Mouse (Mus musculus) testis, postnatal 10 days (tissue): ENCODE results near the gene Grb2.

Source experiments
- DNase-seq: peaks from one replicate; pipeline ENCODE4 v3.0.0; 2021; ENCODE audit warnings: low spot score

Grb2 gene

GRCm38 (mm10) chr11:115712268-115712667, 3.9 kb upstream of the Grb2 start:
- DNase-seq = no peak

DNA sequence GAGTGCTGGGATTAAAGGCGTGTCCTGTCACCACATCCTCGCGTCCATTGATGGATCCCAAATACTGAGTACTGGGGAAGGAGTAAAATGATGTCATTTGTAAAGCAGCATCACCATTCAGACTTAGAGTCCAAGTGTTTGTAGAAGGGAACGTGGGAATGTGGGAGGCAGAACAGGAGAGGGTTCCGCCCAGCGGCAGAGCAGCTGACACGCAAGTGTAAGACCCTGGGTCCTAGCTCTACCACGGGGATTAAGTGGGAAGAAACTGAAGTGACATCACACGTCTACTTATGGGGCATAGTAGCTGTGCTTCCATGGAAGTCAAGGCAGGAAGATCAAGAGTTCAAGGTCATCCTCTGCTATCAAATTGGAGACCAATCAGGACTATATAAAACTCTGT, 2.7 kb upstream of the Grb2 start:
- DNase-seq = no peak

DNA sequence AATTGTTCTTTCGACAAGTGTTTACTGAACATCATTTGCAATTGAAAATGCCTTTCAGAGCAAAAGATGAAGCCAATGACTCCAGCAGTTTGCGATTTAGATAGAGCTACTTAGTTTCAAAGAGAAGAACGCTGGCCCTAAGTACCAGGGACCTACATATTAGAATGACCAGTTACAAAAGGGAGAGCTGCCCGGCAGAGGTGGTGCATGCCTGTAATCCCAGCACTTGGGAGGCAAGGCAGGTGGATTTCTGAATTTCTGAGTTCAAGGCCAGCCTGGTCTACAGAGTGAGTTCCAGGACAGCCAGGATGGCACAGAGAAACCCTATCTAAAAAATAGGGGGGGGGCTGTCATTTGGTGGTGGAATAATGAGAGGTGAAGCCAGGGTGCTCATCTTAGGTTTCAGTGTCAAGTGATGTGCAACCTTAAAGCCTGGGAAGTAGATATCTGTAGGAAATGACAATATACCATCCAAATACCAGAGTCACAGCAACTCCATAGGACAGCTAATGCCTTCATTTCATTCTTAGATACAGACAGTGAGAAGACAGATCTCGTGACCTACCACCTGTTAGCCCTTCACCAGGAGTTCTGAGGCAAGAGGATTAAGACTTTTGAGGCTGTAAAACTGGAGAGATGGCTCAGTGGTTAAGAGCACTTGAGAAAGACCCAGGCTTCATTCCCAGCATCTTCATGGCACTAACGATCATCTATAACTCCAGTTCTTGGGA, 1.6 kb upstream of the Grb2 start:
- DNase-seq = no peak

- peak; percentile 56 for DNase-seq
These were observed 795 bp upstream of the Grb2 start for GRCm38 (mm10) chr11:115708956-115709828.

GRCm38 (mm10) chr11:115707313-115708208, 836 bp downstream of the Grb2 start:
- DNase-seq = peak; percentile 75

GRCm38 (mm10) chr11:115706584-115706983, 1.8 kb downstream of the Grb2 start:
- DNase-seq = no peak

GRCm38 (mm10) chr11:115705561-115705960, 2.8 kb downstream of the Grb2 start:
- no peak for DNase-seq

DNA sequence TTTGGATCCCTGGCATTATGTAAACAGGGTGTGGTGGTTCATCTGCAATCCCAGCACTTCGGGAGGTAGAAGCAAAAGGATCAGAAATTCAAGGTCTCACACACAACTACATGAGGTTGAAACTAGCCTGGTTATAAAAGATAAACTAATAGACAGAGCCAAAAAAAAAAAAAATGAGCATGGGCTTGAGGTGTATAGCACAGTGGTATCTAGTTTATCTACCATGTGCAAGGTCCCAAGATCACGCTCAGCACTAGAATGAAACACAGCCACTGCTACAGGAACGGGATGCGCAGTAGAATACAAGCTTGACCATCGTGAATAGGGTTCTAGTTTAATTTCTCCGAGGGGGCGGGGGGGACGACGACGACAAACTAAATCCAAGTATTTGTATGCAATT, 3.7 kb downstream of the Grb2 start:
- DNase-seq = no peak

DNA sequence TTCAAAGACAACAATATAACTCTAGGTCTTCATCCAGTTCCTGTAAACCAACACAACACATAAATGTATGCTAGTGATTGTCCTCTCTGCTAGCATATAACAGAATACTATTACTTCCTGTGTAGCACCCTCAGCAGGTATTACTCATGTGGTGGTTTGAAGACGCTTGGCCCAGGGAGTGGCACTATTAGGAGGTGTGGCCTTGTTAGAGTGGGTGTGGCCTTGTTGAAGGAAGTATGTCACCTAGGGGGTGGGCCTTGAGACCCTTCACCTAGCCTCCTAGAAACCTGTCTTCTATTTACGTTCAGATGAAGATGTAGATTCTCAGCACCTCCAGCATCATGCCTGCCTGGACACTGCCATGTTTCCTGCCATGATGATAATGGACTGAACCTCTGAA, 4.9 kb downstream of the Grb2 start:
- DNase-seq = no peak

DNA sequence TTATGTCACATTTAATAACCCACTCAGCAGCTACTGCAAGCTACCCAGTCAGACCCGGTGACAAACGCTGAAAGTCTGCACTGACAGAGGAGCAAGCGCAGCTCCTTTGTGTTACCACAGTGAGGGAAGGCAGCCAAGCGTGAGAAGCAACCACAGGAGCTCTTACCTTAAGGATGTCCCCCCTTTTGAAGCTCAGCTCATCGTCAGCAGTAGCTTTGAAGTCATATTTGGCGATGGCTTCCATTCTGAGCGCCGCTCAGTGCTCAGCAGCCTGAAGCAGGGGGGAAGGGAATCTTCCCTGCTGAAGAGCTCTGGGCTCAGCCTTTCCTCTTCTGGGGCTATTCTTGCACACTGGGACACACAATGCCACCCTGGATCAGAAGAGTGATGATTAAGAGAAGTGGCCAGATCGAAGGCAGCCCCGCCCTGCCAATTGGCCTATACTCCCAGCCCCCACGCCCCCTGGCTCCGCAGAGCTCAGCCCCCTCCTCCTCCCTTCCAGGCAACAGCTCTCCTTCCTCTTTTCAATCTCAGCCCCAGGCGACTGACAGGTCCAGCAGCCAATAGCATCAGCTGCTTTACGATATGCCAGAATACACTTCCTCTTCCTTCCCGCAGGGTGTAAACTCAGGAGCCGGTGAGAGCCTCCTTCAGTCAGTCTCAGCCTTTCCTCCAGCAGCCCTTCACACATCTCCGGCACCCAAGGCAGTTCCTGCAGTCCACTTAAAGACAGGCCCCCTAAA, 9.2 kb downstream of the Grb2 start:
- peak; percentile 86 for DNase-seq

- no peak for DNase-seq
These were observed 10.7 kb downstream of the Grb2 start for GRCm38 (mm10) chr11:115697722-115698121.

GRCm38 (mm10) chr11:115697091-115697490, 11.3 kb downstream of the Grb2 start:
- no peak for DNase-seq

DNA sequence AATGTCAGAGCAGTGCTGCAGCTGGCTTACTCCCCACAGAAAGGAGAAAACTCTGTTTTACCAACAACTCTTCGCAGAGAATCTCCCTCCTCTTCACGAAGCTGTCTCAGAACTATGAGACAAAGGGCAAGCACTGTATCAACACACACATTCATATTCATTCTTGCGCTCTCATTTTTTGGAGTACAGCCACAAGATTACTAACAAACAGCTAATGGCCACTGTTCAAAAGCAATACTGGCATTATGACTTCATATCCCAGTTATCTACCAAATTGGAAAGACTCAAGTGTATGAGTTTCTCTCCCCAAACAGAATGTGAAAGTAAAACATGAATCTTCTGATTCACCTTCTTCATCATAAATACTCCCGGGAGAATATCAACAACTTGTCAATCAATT, 11.9 kb downstream of the Grb2 start:
- DNase-seq = no peak

DNA sequence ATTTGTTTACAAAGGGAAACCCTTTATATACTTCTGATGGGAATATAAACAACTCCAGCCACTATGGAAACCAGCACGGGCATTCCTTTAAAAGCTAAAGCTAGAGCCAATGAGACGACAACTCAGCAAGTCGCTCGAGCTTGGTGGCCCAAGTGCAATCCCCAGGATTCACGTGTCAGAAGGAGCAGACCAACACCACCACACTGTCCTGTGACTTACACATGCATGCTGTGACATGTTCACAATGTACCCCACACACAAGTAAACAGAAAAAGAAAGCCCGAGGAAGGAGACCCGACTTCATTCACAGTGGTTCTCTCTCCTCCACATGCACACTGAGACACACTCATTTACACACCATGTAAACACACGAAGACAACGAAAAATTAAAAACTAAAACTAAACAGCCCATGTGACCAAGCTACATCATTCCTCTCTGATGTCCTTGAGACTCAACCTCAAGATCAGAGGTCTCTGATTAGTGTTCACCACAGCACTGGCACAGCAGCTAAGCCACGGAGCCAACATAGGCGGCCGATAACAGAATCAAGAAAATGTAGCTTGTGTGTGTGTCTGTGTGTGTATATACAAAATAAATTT, 14.3 kb downstream of the Grb2 start:
- no peak for DNase-seq

- no peak for DNase-seq
These were observed 15.6 kb downstream of the Grb2 start for GRCm38 (mm10) chr11:115692800-115693199.

DNA sequence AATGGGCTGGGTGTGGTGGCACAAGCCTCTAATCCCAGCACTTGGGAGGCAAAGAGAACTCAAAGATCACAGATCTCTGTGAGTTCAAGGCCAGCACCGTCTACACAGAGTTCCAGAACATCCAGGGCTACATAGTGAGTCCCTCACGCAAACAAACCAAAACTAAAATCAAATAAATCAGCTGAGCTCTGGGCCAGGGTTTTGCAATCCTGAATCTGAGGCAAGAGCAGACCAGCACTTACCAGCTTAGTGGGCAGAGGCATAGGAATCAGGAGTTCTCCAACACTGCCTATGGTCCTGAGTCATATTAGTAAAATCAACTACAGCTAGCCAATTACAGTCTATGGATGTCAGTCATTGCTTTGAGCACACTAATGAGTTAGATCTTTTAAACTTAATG, 16.4 kb downstream of the Grb2 start:
- DNase-seq = no peak

DNA sequence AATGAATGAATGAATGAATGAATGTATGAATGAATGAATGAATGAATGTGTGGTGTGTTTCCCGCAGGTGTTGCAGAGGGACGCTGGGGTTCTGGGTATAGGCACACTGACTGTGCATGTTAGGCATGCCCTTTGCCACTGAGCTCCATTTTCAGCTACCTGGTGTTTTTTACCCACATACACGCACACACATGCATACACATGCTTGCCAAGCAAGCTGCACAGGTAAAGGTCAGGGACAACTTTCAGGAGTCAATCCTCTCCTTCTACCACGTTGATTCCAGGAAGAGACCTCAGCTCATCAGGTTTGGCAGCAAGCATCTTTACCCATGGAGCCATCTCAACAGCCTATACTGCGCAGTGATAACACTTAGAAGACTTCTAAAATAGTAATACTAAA, 16.9 kb downstream of the Grb2 start:
- no peak for DNase-seq

DNA sequence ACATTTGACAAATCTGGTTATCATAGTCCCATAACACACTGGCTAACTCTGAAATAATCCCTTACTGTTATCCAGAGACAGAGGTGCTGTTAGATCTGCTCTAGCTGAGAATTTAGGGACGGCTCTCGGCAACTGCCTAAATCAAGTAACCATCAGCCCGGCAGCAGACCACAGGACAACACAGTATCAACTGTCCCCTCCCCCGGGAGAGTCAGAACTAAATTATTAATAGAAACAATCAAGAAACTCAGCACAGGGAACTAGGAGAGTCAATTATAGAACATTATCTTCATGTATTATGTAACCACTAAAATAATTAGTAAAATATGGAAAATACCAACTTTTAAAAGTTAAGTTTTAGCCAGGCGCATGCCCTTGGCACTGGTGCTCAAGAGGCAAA, 17.4 kb downstream of the Grb2 start:
- no peak for DNase-seq

GRCm38 (mm10) chr11:115690356-115690755, 18.0 kb downstream of the Grb2 start:
- DNase-seq = no peak

- no peak for DNase-seq
These were observed 19.1 kb downstream of the Grb2 start for GRCm38 (mm10) chr11:115689137-115689915.
